Mouse (Mus musculus): ENCODE measurements around the gene Trim17. TPM values are rescaled to one million over a fixed set of nuclear protein-coding genes. Genes with fewer than 3 reads are reported as not detected.

Gene Trim17
- polyA plus RNA-seq (2016; fragmentation: Nextera tagmentation; extraction: Ambion mirVana), result 1.2 and 1.5 TPM in 2 replicates

- Histone ChIP-seq H3K27ac (peak within 1 kb of the TSS; percentile 99), H3K4me1 (peaks cover 54% of the 10 kb centered on the region), H3K9me3 (replicated peaks) (no peaks in the 10 kb centered on the region), H3K36me3 (0 out of 2 replicates have a peak, but pooled peaks cover 4% of the 10 kb centered on the region), H3K4me2 (replicated peaks) (peak within 1 kb of the TSS; percentile 95), H3K9ac (peak within 1 kb of the TSS; percentile 91), H3K4me3 (peak within 1 kb of the TSS; percentile 87), H3K27me3 (no peaks in the 10 kb centered on the region)
- ATAC-seq (ENCODE audit: low FRiP score), result peak; percentile 90
- WGBS, result under 1% methylated on average over 49 of the region's 49 CpGs
These were observed at the start of gene Trim17, which contains the start of gene Hist3h2a for GRCm38 (mm10) chr11:58954420-58955142. Trim17 (plus strand) TSS chr11:58954685. Hist3h2a (plus strand) TSS chr11:58954685.

- Histone ChIP-seq H3K4me2 (replicated peaks) (no peak overlapping the region), H3K9me3 (replicated peaks) (no peaks in the 10 kb centered on the region), H3K27me3 (no peaks in the 10 kb centered on the region), H3K4me1 (peaks cover 8% of the 10 kb centered on the region), H3K27ac (no peak overlapping the region), H3K36me3 (peaks cover 16% of the 10 kb centered on the region), H3K9ac (no peak overlapping the region), H3K4me3 (no peak overlapping the region)
- WGBS, result 33% methylated on average over 6 of the region's 6 CpGs
- no peak for ATAC-seq (ENCODE audit: low FRiP score)
These were observed 49.6 kb upstream of the Trim17 start for GRCm38 (mm10) chr11:58904838-58905237.

GRCm38 (mm10) chr11:58913776-58914175 is 40.7 kb upstream of the Trim17 start:
- Histone ChIP-seq H3K4me3 (no peak overlapping the region), H3K4me1 (peaks cover 4% of the 10 kb centered on the region; the same call in 1 of the 2 replicates), H3K9me3 (replicated peaks) (no peaks in the 10 kb centered on the region), H3K27ac (no peak overlapping the region), H3K27me3 (no peaks in the 10 kb centered on the region), H3K4me2 (replicated peaks) (no peak overlapping the region), H3K36me3 (no peaks in the 10 kb centered on the region), H3K9ac (no peak overlapping the region)
- no peak for ATAC-seq (ENCODE audit: low FRiP score)
- WGBS, result 100% methylated on average over 1 of the region's 1 CpGs

GRCm38 (mm10) chr11:58914461-58915028 is 39.9 kb upstream of the Trim17 start:
- no peak overlapping the region for H3K27ac ChIP-seq
- H3K9me3 ChIP-seq (replicated peaks), result no peaks in the 10 kb centered on the region
- no peaks in the 10 kb centered on the region for H3K27me3 ChIP-seq
- 17% methylated on average over 17 of the region's 17 CpGs for WGBS
- H3K36me3 ChIP-seq, result no peaks in the 10 kb centered on the region
- peak overlapping the region; percentile 18 for H3K4me3 ChIP-seq
- H3K9ac ChIP-seq, result peak overlapping the region; percentile 33
- peaks cover 4% of the 10 kb centered on the region; the same call in 1 of the 2 replicates for H3K4me1 ChIP-seq
- ATAC-seq (ENCODE audit: low FRiP score), result 0 out of 2 replicates have a peak, but pooled peaks have one; percentile 35
- H3K4me2 ChIP-seq (replicated peaks), result peak overlapping the region; percentile 47

- Histone ChIP-seq H3K4me1 (peaks cover 4% of the 10 kb centered on the region; the same call in 1 of the 2 replicates), H3K27me3 (no peaks in the 10 kb centered on the region), H3K27ac (no peak overlapping the region), H3K36me3 (no peaks in the 10 kb centered on the region), H3K9ac (no peak overlapping the region), H3K4me2 (replicated peaks) (no peak overlapping the region), H3K9me3 (replicated peaks) (no peaks in the 10 kb centered on the region), H3K4me3 (no peak overlapping the region)
- no peak for ATAC-seq (ENCODE audit: low FRiP score)
- WGBS, result 56% methylated on average over 14 of the region's 14 CpGs
These were observed 37.4 kb upstream of the Trim17 start for GRCm38 (mm10) chr11:58916879-58917744.

GRCm38 (mm10) chr11:58917745-58918366 is 36.6 kb upstream of the Trim17 start, which contains the start of gene Btnl10:
Btnl10 (plus strand) TSS chr11:58917908.
- no peaks in the 10 kb centered on the region for H3K36me3 ChIP-seq
- no peak within 1 kb of the TSS for H3K4me2 ChIP-seq (replicated peaks)
- WGBS, result 88% methylated on average over 12 of the region's 12 CpGs
- H3K4me3 ChIP-seq, result no peak within 1 kb of the TSS
- H3K9ac ChIP-seq, result no peak within 1 kb of the TSS
- no peaks in the 10 kb centered on the region for H3K27me3 ChIP-seq
- ATAC-seq (ENCODE audit: low FRiP score), result no peak
- no peaks in the 10 kb centered on the region for H3K9me3 ChIP-seq (replicated peaks)
- peaks cover 4% of the 10 kb centered on the region; the same call in 1 of the 2 replicates for H3K4me1 ChIP-seq
- H3K27ac ChIP-seq, result no peak within 1 kb of the TSS

GRCm38 (mm10) chr11:58918759-58919158 is 35.7 kb upstream of the Trim17 start:
- ATAC-seq (ENCODE audit: low FRiP score), result no peak
- Histone ChIP-seq H3K27me3 (no peaks in the 10 kb centered on the region), H3K4me3 (no peak overlapping the region), H3K9ac (no peak overlapping the region), H3K4me1 (peaks cover 4% of the 10 kb centered on the region; the same call in 1 of the 2 replicates), H3K27ac (no peak overlapping the region), H3K9me3 (replicated peaks) (no peaks in the 10 kb centered on the region), H3K36me3 (no peaks in the 10 kb centered on the region), H3K4me2 (replicated peaks) (no peak overlapping the region)
- WGBS, result 79% methylated on average over 5 of the region's 5 CpGs

GRCm38 (mm10) chr11:58922420-58922819 is 32.1 kb upstream of the Trim17 start:
- WGBS, result 81% methylated on average over 9 of the region's 9 CpGs
- H3K27me3 ChIP-seq, result no peaks in the 10 kb centered on the region
- ATAC-seq (ENCODE audit: low FRiP score), result no peak
- no peak overlapping the region for H3K9ac ChIP-seq
- H3K9me3 ChIP-seq (replicated peaks), result no peaks in the 10 kb centered on the region
- no peak overlapping the region for H3K27ac ChIP-seq
- H3K36me3 ChIP-seq, result no peaks in the 10 kb centered on the region
- no peak overlapping the region for H3K4me2 ChIP-seq (replicated peaks)
- H3K4me1 ChIP-seq, result no peaks in the 10 kb centered on the region
- no peak overlapping the region for H3K4me3 ChIP-seq

GRCm38 (mm10) chr11:58926651-58927050 is 27.8 kb upstream of the Trim17 start:
- Histone ChIP-seq H3K4me3 (no peak overlapping the region), H3K27ac (no peak overlapping the region), H3K9ac (no peak overlapping the region), H3K4me2 (replicated peaks) (no peak overlapping the region), H3K9me3 (replicated peaks) (no peaks in the 10 kb centered on the region), H3K36me3 (peaks cover 10% of the 10 kb centered on the region), H3K4me1 (0 out of 2 replicates have a peak, but pooled peaks cover 5% of the 10 kb centered on the region), H3K27me3 (no peaks in the 10 kb centered on the region)
- ATAC-seq (ENCODE audit: low FRiP score), result no peak
- 92% methylated on average over 2 of the region's 3 CpGs for WGBS

- ATAC-seq (ENCODE audit: low FRiP score), result no peak
- H3K36me3 ChIP-seq, result peaks cover 14% of the 10 kb centered on the region
- no peak overlapping the region for H3K9ac ChIP-seq
- H3K27me3 ChIP-seq, result no peaks in the 10 kb centered on the region
- H3K4me3 ChIP-seq, result no peak overlapping the region
- H3K4me2 ChIP-seq (replicated peaks), result no peak overlapping the region
- 0 out of 2 replicates have a peak, but pooled peaks cover 5% of the 10 kb centered on the region for H3K4me1 ChIP-seq
- no peak overlapping the region for H3K27ac ChIP-seq
- no peaks in the 10 kb centered on the region for H3K9me3 ChIP-seq (replicated peaks)
- 79% methylated on average over 2 of the region's 2 CpGs for WGBS
These were observed 27.4 kb upstream of the Trim17 start for GRCm38 (mm10) chr11:58927053-58927452.

- Histone ChIP-seq H3K9ac (no peak overlapping the region), H3K9me3 (replicated peaks) (no peaks in the 10 kb centered on the region), H3K4me3 (0 out of 2 replicates have a peak overlapping the region, but pooled peaks have one; percentile 2), H3K36me3 (peaks cover 23% of the 10 kb centered on the region), H3K4me2 (replicated peaks) (peak overlapping the region; percentile 33), H3K27me3 (no peaks in the 10 kb centered on the region), H3K4me1 (0 out of 2 replicates have a peak, but pooled peaks cover 5% of the 10 kb centered on the region), H3K27ac (no peak overlapping the region)
- peak; percentile 65 for ATAC-seq (ENCODE audit: low FRiP score)
- WGBS, result 39% methylated on average over 20 of the region's 20 CpGs
These were observed 26.5 kb upstream of the Trim17 start for GRCm38 (mm10) chr11:58927790-58928651.
